Mouse (Mus musculus): ENCODE measurements around the gene Gm10188.

The Gm10188 gene

DNA sequence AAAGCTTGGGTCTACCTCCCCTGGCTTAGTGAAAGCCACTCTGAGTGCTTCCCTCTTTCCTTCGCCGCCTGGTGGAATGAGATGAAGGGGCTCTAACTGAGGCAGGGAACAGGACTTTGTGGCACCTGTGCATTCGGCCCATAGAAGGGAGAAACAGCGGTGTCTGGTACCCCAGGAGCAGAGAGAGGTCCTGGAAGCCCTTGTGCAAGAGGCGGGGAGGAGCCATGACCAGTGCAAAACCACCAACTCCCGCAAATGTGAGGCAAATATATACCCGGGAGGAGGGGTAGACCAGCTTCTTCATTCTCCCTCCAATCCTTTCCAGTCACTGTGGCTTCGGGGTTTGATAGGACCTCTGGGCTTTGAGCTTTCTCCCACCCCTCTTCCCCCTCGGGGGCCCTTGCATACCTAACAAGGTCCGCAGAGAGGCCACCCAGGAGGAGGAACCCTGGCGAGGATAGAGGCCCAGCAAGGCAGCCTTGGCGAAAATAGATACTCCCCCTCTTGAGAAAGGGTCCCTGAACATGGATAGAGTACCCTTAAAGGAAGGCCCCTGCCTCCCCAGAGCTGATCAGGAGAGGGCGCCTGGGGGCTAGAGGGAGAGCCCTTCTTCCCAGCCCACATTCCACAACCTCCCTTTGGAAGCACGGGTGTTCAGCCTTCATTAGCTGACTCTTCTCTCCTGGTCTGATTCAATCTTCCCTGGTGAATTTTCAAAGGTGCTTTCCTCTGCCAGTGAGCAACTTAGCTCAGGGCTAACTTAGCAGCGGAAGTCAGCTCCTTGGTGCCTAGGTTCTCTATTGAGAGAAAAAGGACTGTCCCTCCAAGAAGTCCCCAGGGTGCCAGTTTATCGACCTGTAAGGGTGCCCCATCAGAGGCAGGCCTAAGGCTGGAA, 37.5 kb downstream of the Gm10188 start:
- DNase-seq, result no peak

DNA sequence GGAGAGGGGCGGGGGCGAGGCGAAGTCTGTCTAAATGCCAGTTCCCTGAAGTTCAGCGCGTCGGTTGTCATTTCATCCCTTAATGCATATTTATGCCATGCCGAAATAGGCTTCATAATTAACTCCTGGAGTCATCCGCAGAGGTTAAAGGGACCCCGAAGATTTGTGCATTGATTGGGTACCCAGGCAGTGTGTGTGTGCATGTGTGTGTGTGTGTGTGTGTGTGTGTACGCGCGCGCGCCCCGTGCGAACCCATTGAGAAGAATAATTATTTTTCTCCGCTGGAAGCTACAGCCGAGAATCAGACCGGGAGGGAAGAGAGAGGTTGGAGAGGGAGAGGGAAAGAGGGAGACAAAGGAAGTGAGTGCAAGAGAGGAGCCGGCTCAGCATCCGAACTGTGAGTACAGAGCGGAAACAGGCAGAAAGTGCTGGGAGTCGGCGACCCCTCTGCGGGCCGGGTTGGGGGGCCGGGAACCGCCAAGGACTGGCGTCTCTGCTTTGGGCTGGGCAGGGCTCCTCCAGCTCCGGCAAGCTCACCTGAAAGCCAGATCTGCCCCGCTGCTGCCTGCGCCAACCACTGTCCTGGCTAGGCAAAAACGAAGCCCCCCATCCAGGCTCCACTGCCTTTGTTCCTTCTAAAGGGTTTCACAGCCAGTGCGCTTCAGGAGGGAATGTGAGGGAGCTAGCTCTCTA, 38.3 kb downstream of the Gm10188 start, which contains the start of the genes Lemd1 and AC124108.1:
Gene Lemd1, plus strand, starts transcription at position 339 of the 693 bp plus-strand sequence.
Gene AC124108.1, plus strand, starts transcription at position 365 of the 693 bp plus-strand sequence.
- no peak for DNase-seq

DNA sequence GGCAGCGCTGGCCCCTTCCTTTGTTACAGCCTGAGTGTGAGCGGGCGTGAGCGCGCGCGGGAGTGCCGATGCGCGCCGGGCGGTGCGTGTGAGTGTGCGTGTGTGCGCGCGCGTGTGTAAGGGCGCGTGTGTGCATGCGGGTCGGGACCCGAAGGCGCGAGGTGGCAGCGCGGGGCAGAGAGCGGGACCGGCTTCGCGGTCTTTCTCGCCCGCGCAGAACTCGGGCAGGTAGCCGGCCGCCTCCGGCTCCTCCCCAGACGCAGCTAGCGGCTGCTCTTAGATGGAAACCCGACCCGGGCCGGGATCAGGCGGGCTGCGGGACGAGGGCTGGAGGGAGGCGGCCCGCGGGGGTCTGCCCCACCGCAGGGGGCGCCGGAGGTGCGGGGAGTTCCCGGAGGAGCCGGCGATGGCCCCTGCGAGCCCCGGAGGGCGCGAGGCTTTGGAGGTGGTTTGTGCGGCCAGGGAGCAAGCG, 38.9 kb downstream of the Gm10188 start:
- no peak for DNase-seq

DNA sequence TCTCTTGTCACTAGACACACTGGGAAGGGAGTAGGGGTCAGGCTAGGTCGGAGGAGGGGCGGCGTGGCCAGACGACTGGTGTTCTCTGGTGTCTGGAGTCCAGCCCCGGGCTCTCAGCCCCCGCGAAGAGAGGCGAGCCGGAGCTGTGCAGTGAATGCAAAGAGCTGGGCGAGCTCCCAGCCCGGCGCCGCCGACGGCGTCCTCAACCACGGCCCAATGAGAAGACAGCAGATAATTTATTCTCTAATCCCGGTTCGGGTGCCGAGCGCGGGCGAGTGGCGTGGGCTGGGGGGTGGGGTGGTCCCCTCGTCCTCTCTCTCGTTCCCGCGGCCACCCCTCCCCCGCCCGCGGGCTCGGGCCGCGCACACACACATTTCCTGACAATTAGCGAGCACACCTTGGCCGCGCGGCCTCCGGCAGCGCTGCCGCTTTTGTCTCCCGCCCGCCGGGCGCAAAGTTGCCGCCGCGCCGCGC, 39.5 kb downstream of the Gm10188 start:
- peak; percentile 64 for DNase-seq

DNA sequence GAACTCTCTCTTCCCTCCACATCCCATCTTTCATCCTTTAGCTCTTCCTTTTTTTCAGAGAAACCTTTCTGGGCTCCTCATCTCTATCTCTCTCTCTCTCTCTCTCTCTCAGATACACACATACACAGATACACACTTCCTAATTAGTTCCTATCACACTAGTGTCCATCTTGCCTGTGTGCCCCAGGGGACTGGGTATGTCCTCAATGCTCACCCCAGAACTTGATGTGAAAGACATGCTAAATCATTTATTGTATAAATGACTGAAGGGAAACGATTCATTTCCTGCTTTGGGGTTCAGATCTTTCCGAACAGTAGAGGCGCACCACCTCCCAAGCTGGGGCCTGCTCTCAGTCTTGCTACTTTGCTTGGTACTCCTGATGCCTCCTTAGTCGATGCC, 40.3 kb downstream of the Gm10188 start:
- no peak for DNase-seq

- DNase-seq, result no peak
Observed at GRCm38 (mm10) chr1:132188442-132189066, 41.0 kb downstream of the Gm10188 start.

DNA sequence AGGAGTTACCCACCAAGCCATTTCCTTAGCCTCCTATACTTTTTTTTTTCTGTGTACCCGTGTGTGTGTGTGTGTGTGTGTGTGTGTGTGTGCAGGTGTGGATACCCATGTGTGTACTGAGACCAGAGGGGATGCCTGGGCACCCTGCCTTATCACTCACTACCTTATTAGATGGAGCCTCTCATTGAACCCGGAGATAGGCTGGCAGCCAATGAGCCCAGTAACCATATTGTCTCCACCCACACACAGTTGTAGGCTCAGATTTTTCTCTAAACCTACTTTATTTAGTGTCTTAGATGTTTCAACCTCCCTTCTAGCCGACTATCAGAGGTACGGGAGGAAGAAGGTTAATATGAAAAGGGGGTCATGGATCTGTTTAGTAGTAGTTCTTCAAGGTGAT, 43.3 kb downstream of the Gm10188 start:
- DNase-seq, result no peak
